In the genomic region with DNA sequence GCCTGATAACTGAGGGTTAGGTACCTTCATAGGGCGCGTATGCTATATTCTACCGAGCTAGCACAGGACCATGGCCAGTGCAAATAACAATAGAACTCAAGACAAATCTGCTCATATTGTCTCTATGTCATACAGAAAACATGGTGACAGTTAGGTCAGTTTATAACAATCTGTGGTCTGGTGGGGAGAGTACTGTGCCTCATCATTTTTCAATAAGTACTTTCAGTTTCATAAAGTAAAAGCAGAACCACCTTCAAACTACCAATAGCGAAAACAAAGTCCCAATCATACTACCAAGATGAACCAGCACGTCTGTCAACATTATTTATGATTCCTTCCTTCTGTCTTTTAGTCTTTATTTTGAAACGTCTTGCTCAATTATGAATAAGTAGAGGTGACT, we compare ENCODE assay signal across 24 mouse cellular contexts.
"Had no signal": no experiment of that assay in that cellular context is flagged by ENCODE, and none has a peak within 500 bp of the region (broad histone marks: within the 10 kb centered on the region; RNA-seq: fewer than 3 reads in every experiment).

No protein-coding gene starts in this region.

- H3K4me2 ChIP-seq: heart, embryonic 12.5 days; hindbrain, embryonic 13.5 days; hindbrain, embryonic 15.5 days; kidney, embryonic 15.5 days; limb, embryonic 12.5 days; liver, embryonic 11.5 days had no signal

- H3K9me3 ChIP-seq: heart, embryonic 10.5 days; heart, embryonic 12.5 days; hindbrain, embryonic 13.5 days; hindbrain, embryonic 15.5 days; kidney, embryonic 15.5 days; limb, embryonic 10.5 days; limb, embryonic 12.5 days had no signal

- DNase-seq: gastrocnemius, postnatal 14 days; gastrocnemius, postnatal 36 days; heart, adult 18-20 months; heart, postnatal 10 days; heart, postnatal 4 days; kidney, adult 11 months; kidney, adult 2 months; kidney, adult 9 months; kidney, postnatal 14 days; kidney, postnatal 4 days; liver had no signal

- H3K4me3 ChIP-seq: heart, embryonic 10.5 days; heart, embryonic 12.5 days; hindbrain, embryonic 13.5 days; hindbrain, embryonic 15.5 days; kidney, embryonic 15.5 days; layer of hippocampus, adult 2 months; left cerebral cortex, adult 2 months; limb, embryonic 10.5 days; limb, embryonic 12.5 days had no signal

- H3K4me1 ChIP-seq: heart, embryonic 10.5 days; heart, embryonic 12.5 days; hindbrain, embryonic 13.5 days; hindbrain, embryonic 15.5 days; kidney, embryonic 15.5 days had no signal

- ATAC-seq: hindbrain, postnatal 0 days; intestine, embryonic 16.5 days had no signal

- H3K9ac ChIP-seq: heart, embryonic 12.5 days; hindbrain, embryonic 13.5 days; hindbrain, embryonic 15.5 days; kidney, embryonic 15.5 days; limb, embryonic 12.5 days had no signal

- H3K27me3 ChIP-seq: heart, embryonic 12.5 days; hindbrain, embryonic 13.5 days; hindbrain, embryonic 15.5 days; kidney, embryonic 15.5 days; limb, embryonic 12.5 days had no signal

- H3K36me3 ChIP-seq: heart, embryonic 10.5 days; heart, embryonic 12.5 days; hindbrain, embryonic 13.5 days; hindbrain, embryonic 15.5 days; kidney, embryonic 15.5 days; limb, embryonic 10.5 days; limb, embryonic 12.5 days had no signal

- H3K27ac ChIP-seq: heart, embryonic 10.5 days; hindbrain, embryonic 13.5 days; hindbrain, embryonic 15.5 days; hindbrain, postnatal 0 days; kidney, embryonic 15.5 days; kidney, postnatal 0 days; layer of hippocampus, adult 2 months; left cerebral cortex, adult 2 months; limb, embryonic 10.5 days; limb, embryonic 12.5 days had no signal
